Mouse (Mus musculus) stomach, embryonic 16.5 days (tissue): ENCODE measurements around the gene H2afx. TPM values are rescaled to one million over a fixed set of nuclear protein-coding genes. Genes with fewer than 3 reads are reported as not detected.
"Not testable (repeated sequence)": the region's sequence is repeated elsewhere in the genome, so short reads cannot be mapped to it uniquely, and the experiment has no call there.

Experiments
- ATAC-seq: fragments of 200-750 bp; cut with Nextera tagmentation; 2 replicates; pipeline ENCODE4 v1.8.0; 2017; ENCODE audit warnings: moderate number of reproducible peaks, moderate TSS enrichment; ENCODE audit not compliant: insufficient read depth, low FRiP score
- H3K27ac ChIP-seq: fragments of 300-500 bp; sonication (generic); 2 replicates; pipeline ENCODE4 v1.5.1; 2014; ENCODE audit warnings: low read length
- H3K27me3 ChIP-seq: fragments of 300-500 bp; sonication (generic); 2 replicates; pipeline ENCODE4 v1.6.1; 2014; ENCODE audit warnings: low read length, control low read depth, mixed read lengths; ENCODE audit not compliant: control insufficient read depth, insufficient read depth
- H3K36me3 ChIP-seq: fragments of 300-500 bp; sonication (generic); 2 replicates; pipeline ENCODE4 v1.6.1; 2014; ENCODE audit warnings: low read length; ENCODE audit not compliant: control insufficient read depth, insufficient read depth
- H3K4me1 ChIP-seq: fragments of 300-500 bp; sonication (generic); 2 replicates; pipeline ENCODE4 v1.6.1; 2014; ENCODE audit warnings: low read length, control low read depth, mixed read lengths; ENCODE audit not compliant: control insufficient read depth, insufficient read depth
- H3K4me2 ChIP-seq: fragments of 300-500 bp; sonication (generic); 2 replicates; pipeline ENCODE4 v1.6.1; 2014; ENCODE audit warnings: low read depth, low read length, mixed read lengths
- H3K4me3 ChIP-seq: fragments of 300-500 bp; sonication (generic); replicated peaks from 2 replicates; pipeline ENCODE4 v1.5.1; 2014; ENCODE audit warnings: mild to moderate bottlenecking, low read length
- H3K9ac ChIP-seq: fragments of 300-500 bp; sonication (generic); 2 replicates; pipeline ENCODE4 v1.6.1; 2014; ENCODE audit warnings: low read length
- H3K9me3 ChIP-seq: fragments of 300-500 bp; sonication (generic); replicated peaks from 2 replicates; pipeline ENCODE4 v1.6.1; 2016; ENCODE audit warnings: low read length, control low read depth; ENCODE audit not compliant: control insufficient read depth
- WGBS: fragments of 180-500 bp; shearing (Covaris S2); extraction: QIAGEN DNeasy Blood & Tissue Kit; methylation state at CpG from one replicate; pipeline ENCODE4 v1.1.7; 2014; 5-methylcytosine and 5-hydroxymethylcytosine counted together
- polyA plus RNA-seq: library from polyadenylated mRNA; unstranded; fragments of >200 nt; fragmentation: Nextera tagmentation; extraction: Ambion mirVana; gene quantifications from 2 replicates; pipeline ENCODE4 v1.2.1, GENCODE M21; 2015

Gene H2afx
- polyA plus RNA-seq, 1 experiment from 2014 or later: 203 TPM

DNA sequence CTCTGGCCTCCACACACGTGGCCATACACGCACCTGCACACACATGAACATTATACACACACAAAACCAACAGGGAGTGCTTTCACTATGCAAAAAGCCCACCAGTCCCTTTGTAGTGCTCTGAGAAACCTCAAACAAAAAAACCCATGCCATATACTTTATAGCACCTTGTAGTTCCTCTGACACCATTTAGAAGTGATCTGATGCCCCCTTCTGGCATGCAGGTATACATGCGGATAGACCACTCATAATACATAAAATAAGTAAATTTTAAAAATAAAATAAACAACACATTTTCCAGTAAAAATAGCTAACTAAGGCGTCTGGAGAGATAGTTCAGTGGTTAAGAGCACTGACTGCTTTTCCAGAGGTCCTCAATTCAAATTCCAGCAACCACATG, 22.7 kb downstream of the H2afx start:
- Histone ChIP-seq H3K4me2 (no peak overlapping the region), H3K36me3 (peaks cover 57% of the 10 kb centered on the region), H3K4me3 (no peak overlapping the region), H3K9ac (no peak overlapping the region), H3K9me3 (no peaks in the 10 kb centered on the region), H3K4me1 (peaks cover 8% of the 10 kb centered on the region), H3K27me3 (no peaks in the 10 kb centered on the region), H3K27ac (no peak overlapping the region)
- ATAC-seq: no peak
- WGBS: 69% methylated on average over 4 of the region's 4 CpGs

DNA sequence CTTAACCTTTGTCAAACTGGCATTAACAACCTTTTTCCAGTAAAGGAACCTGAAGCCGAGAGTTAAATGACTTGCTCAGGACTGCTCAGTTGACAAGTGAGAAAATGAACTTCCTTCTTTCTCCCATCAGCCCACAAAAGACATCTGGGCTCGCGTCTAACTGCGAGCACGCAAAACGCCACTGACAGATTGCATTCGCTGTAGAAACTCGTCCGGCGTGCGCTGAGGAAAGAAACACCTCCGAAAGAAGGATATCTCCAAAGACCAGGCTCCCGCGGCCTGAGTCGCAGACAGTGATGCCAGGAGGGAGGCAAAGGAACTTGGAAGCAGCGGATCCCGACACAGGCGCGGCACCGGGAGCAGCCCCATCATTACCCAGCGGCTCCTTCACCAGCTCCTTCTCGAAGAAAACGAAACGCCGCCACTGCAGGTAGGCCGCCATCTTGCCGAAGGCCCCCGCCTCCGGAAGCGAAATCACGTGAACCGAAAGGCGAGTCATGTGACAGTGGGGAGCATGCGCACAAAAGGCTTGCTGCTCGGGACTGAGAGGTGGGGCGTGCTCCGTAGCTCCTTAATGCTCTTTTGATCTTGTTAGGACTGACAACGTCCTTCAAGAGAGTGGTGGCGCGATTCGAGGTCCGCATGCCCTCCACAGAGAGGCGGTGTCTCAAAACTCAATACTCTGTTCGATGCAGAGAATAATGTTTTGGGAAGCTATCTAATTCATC, 26.9 kb downstream of the H2afx start, which contains the start of gene Vps11:
TSS of gene Vps11 (minus strand) at position 481 of the 728 bp plus-strand sequence.
- Histone ChIP-seq H3K9me3 (no peaks in the 10 kb centered on the region), H3K4me3 (peak within 1 kb of the TSS; percentile 81), H3K9ac (peak within 1 kb of the TSS; percentile 80), H3K36me3 (peaks cover 22% of the 10 kb centered on the region), H3K27me3 (no peaks in the 10 kb centered on the region), H3K27ac (peak within 1 kb of the TSS; percentile 72), H3K4me1 (peaks cover 8% of the 10 kb centered on the region), H3K4me2 (peak within 1 kb of the TSS; percentile 78)
- under 1% methylated on average over 44 of the region's 44 CpGs for WGBS
- ATAC-seq: peak; percentile 94

DNA sequence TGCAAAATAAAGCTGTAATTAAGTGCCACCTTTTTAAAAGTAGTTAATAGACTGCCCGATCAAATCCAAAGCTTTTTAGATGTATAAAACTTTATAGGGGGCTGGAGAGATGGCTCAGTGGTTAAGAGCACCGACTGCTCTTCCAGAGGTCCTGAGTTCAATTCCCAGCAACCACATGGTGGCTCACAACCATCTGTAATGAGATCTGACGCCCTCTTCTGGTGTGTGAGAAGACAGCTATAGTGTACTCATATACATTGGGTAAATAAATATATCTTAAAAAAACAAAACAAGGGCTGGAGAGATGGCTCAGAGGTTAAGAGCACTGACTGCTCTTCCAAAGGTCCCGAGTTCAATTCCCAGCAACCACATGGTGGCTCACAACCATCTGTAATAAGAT, 27.4 kb downstream of the H2afx start:
- ATAC-seq: peak; percentile 39; the same call in 1 of the 2 replicates

DNA sequence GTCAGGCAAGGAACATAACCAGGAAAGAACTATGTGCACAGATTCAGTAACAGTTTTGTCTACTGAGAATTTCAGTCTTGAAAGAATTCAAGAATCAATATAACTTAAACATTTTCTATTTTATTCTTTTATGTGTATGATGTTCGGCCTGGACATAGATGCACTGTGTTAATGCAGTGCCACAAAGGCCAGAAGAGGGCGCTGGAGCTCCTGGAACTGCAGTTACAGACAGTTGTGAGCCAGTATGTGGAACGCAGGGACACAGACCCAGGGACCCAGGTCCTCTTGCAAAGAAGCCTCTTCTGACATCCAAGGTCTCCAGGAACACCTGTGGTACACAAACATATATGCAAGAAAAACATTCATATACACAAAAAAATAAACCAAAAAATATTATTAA, 30.0 kb downstream of the H2afx start:
- no peak overlapping the region for H3K4me2 ChIP-seq
- no peaks in the 10 kb centered on the region for H3K27me3 ChIP-seq
- no peak overlapping the region for H3K27ac ChIP-seq
- ATAC-seq: no peak
- no peak overlapping the region for H3K9ac ChIP-seq
- WGBS: 62% methylated on average over 3 of the region's 3 CpGs
- H3K4me1 ChIP-seq: peaks cover 8% of the 10 kb centered on the region
- no peaks in the 10 kb centered on the region for H3K9me3 ChIP-seq
- H3K36me3 ChIP-seq: no peaks in the 10 kb centered on the region
- H3K4me3 ChIP-seq: no peak overlapping the region

More for the DNA sequence above, 27.4 kb downstream of the H2afx start:
- WGBS: 37% methylated on average over 4 of the region's 4 CpGs
- peak overlapping the region; percentile 56 for H3K9ac ChIP-seq
- H3K4me3 ChIP-seq: peak overlapping the region; percentile 81
- H3K27ac ChIP-seq: peak overlapping the region; percentile 53
- H3K27me3 ChIP-seq, H3K9me3 ChIP-seq, H3K4me1 ChIP-seq: not testable (repeated sequence)
- H3K36me3 ChIP-seq: peaks cover 16% of the 10 kb centered on the region
- H3K4me2 ChIP-seq: peak overlapping the region; percentile 78

DNA sequence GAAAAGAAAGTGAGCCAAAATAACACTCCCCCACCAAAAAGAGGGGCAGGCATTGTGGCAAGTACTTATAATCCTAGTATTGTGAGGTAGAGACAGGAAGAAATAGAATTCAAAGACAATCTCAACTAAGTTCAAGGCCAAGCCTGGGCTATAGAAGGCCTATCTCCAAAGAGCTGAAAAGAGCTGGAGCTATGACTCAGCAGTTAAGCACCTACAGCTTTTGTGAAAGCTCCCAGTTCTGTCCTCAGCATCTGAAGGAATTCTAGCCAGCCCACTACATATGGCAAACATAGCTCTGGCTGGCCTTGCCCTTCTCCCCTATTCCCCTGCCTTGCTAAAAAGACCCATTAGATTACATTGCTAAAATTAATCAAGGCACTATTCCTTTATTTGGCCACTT, 38.9 kb downstream of the H2afx start:
- Histone ChIP-seq H3K4me2 (no peak overlapping the region), H3K9me3 (0 out of 2 replicates have a peak, but pooled peaks cover 2% of the 10 kb centered on the region), H3K4me1 (peaks cover 2% of the 10 kb centered on the region), H3K27ac (no peak overlapping the region), H3K27me3 (no peaks in the 10 kb centered on the region), H3K9ac (no peak overlapping the region), H3K4me3 (no peak overlapping the region), H3K36me3 (no peaks in the 10 kb centered on the region)
- no peak for ATAC-seq

DNA sequence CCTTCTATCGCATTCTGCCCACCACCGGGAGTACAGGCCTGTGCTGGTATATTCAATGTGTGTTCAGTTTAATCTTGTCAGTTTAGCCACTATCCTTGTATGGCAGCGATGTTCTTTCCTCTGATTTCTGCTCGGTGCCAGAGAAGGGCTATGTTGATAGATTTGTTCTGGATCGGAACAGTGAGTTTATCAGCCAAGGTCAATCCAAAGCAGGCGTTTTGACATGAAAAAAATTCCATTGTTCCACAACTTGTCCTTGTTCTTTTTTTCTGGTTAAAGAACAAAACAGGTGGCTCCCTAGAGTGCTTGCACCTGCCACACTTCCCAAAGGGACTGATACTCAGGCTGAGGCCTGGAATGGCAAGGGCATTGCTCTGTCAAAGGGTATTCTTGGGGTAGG, 41.6 kb downstream of the H2afx start:
- 81% methylated on average over 6 of the region's 6 CpGs for WGBS
- Histone ChIP-seq H3K27ac (no peak overlapping the region), H3K9me3 (0 out of 2 replicates have a peak, but pooled peaks cover 2% of the 10 kb centered on the region), H3K36me3 (no peaks in the 10 kb centered on the region), H3K4me3 (no peak overlapping the region), H3K4me2 (no peak overlapping the region), H3K9ac (no peak overlapping the region), H3K27me3 (no peaks in the 10 kb centered on the region), H3K4me1 (peaks cover 12% of the 10 kb centered on the region)
- ATAC-seq: no peak

DNA sequence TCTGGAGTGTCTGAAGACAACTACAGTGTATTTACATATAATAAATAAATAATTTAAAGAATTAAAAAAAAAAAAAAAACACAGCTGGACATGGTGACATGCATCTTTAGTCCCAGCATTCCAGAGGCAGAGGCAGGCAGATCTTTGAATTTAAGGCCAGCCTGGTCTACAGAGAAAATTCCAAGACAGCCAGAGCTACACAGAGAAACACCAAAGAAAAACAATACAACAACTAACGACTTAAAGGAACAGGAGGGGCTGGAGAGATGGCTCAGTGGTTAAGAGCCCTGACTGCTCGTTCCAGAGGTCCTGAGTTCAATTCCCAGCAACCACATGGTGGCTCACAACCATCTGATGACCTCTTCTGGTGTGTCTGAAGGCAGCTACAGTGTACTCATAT, 42.8 kb downstream of the H2afx start:
- not testable (repeated sequence) for H3K9ac ChIP-seq, H3K27ac ChIP-seq, H3K4me2 ChIP-seq, ATAC-seq, H3K27me3 ChIP-seq, H3K4me3 ChIP-seq, H3K9me3 ChIP-seq, H3K36me3 ChIP-seq
- peaks cover 12% of the 10 kb centered on the region for H3K4me1 ChIP-seq
- 79% methylated on average over 2 of the region's 2 CpGs for WGBS

DNA sequence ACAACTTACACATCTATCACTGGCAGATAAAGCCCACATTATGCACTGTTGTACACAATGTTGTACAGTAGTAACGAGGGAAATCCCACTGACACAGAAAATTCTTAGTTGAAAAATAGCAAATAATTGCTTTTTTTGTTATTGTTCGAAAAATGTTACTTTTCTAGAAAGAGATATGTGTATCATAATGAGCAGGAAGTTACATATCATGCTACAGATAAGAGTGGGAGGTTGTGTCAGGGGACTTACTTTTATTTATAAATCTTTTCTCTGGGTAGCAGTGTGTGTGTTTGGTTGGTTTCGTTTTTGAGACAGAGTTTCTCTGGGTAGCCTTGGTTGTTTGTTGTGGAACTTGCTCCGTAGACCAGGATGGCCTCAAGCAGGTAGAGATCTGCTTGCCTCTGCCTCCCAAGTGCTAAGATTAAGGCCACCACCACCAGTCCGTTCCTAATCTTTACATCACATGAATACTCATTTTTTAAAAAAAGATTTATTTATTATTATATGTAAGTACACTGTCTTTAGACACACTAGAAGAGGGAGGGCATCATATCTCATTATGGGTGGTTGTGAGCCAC, 43.7 kb downstream of the H2afx start:
- peak overlapping the region; percentile 86 for H3K9ac ChIP-seq
- peaks cover 12% of the 10 kb centered on the region for H3K36me3 ChIP-seq
- no peaks in the 10 kb centered on the region for H3K27me3 ChIP-seq
- H3K4me3 ChIP-seq: peak overlapping the region; percentile 91
- 78% methylated on average over 5 of the region's 5 CpGs for WGBS
- ATAC-seq: no peak
- peak overlapping the region; percentile 72 for H3K4me2 ChIP-seq
- peak overlapping the region; percentile 93; the same call in 1 of the 2 replicates for H3K27ac ChIP-seq
- no peaks in the 10 kb centered on the region for H3K9me3 ChIP-seq
- peaks cover 12% of the 10 kb centered on the region for H3K4me1 ChIP-seq

DNA sequence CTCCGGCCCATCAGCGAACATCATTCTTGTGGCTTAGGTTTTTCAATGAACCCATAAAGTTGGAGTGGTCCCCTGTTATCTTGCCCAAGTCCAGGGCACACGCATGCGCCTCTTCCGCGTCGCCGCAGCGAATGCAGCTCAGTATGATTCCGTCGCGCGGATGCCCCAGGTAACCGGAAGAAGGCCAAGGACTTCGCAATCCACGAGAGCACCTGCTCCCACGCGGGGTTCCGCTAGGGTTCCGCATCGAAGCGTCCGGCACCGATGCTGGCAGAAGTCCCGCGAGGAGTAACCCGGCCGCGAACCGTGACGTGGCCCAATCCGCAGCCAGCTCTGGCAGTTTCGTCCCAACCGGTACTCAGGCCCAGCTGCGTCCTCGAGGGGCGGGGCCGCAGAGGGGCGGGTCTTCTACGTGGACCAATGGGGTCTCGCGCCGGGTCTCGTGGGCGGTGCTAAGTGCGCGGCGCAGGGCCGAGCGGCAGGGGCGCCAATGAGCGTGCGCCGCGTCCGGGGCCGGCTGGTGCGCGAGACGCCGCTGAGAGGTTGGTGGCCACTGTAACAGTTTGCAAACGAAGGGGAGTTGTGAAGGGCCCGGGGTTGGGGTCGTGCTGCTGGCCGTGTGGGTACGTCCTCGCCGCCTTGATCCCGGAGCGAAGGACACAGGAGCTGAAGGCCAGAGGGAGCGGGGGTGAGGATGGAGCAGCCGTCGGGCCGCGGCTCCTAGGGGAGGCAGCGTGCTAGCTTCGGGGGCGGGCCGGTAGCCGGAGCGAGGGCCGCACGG, 44.8 kb downstream of the H2afx start, which contains the start of gene Hyou1:
TSS of gene Hyou1 (plus strand) at position 437 of the 781 bp plus-strand sequence.
- Histone ChIP-seq H3K36me3 (peaks cover 19% of the 10 kb centered on the region), H3K27me3 (no peaks in the 10 kb centered on the region), H3K9ac (peak within 1 kb of the TSS; percentile 86), H3K27ac (peak within 1 kb of the TSS; percentile 93), H3K4me1 (peaks cover 12% of the 10 kb centered on the region), H3K4me2 (peak within 1 kb of the TSS; percentile 72), H3K9me3 (no peaks in the 10 kb centered on the region), H3K4me3 (peak within 1 kb of the TSS; percentile 91)
- under 1% methylated on average over 83 of the region's 83 CpGs for WGBS
- ATAC-seq: peak; percentile 98
